Mouse (Mus musculus): ENCODE results near the gene Senp7. TPM values are rescaled to one million over a fixed set of nuclear protein-coding genes. Genes with fewer than 3 reads are reported as not detected.
"Not testable (repeated sequence)": the region's sequence is repeated elsewhere in the genome, so short reads cannot be mapped to it uniquely, and the experiment has no call there.

Senp7 gene
- polyA plus RNA-seq, 1 experiment from 2014 or later: 26.4 TPM

DNA sequence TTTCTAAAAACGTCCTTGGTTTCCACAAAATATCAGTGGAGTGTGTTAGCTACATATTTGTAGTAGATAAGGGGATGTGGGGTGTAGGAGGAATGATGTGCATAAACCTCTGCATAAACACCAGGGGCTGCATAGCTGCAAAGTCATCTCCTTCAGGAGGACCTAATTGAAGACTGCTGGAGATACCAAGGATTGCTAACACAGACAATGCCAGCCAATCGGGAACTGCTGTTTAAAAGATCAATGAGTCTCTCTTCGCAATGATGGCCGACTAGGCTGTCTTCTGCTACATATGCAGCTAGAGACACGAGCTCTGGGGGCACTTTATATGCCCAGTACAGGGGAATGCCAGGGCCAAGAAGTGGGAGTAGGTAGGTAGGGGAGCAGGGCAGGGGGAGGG, 74.4 kb downstream of the Senp7 start:
- Histone ChIP-seq H3K9ac (ENCODE audit: low read depth, low read length) (no peak overlapping the region), H3K27me3 (ENCODE audit: insufficient read depth, low read length) (no peaks in the 10 kb centered on the region), H3K4me3 (replicated peaks; ENCODE audit: low read depth, low read length) (no peak overlapping the region), H3K36me3 (ENCODE audit: insufficient read depth, low read length) (peaks cover 19% of the 10 kb centered on the region; the same call in 1 of the 2 replicates), H3K4me2 (ENCODE audit: low read length) (no peak overlapping the region), H3K9me3 (replicated peaks; ENCODE audit: low read length) (no peaks in the 10 kb centered on the region), H3K27ac (no peak overlapping the region), H3K4me1 (replicated peaks; ENCODE audit: insufficient read depth, low read length) (no peaks in the 10 kb centered on the region)
- no peak for DNase-seq (ENCODE audit: low spot score)
- no peak for TF ChIP-seq CTCF (IDR thresholded peaks at IDR 0.05; ENCODE audit: low read depth)
- 87% methylated on average over 5 of the region's 5 CpGs for WGBS
- ATAC-seq (replicated peaks; ENCODE audit: low FRiP score, low read depth): no peak

- H3K4me1 ChIP-seq (replicated peaks; ENCODE audit: insufficient read depth, low read length): no peaks in the 10 kb centered on the region
- H3K36me3 ChIP-seq (ENCODE audit: insufficient read depth, low read length): peaks cover 19% of the 10 kb centered on the region; the same call in 1 of the 2 replicates
- ATAC-seq (replicated peaks; ENCODE audit: low FRiP score, low read depth) (no peak), DNase-seq (ENCODE audit: low spot score) (no peak)
- H3K27me3 ChIP-seq (ENCODE audit: insufficient read depth, low read length): no peaks in the 10 kb centered on the region
- no peak overlapping the region for H3K4me2 ChIP-seq (ENCODE audit: low read length)
- H3K9me3 ChIP-seq (replicated peaks; ENCODE audit: low read length): no peaks in the 10 kb centered on the region
- H3K9ac ChIP-seq (ENCODE audit: low read depth, low read length): no peak overlapping the region
- 79% methylated on average over 3 of the region's 3 CpGs for WGBS
- no peak for TF ChIP-seq CTCF (IDR thresholded peaks at IDR 0.05; ENCODE audit: low read depth)
- no peak overlapping the region for H3K27ac ChIP-seq
- H3K4me3 ChIP-seq (replicated peaks; ENCODE audit: low read depth, low read length): no peak overlapping the region
Observed at GRCm38 (mm10) chr16:56124045-56124444, 75.9 kb downstream of the Senp7 start.

DNA sequence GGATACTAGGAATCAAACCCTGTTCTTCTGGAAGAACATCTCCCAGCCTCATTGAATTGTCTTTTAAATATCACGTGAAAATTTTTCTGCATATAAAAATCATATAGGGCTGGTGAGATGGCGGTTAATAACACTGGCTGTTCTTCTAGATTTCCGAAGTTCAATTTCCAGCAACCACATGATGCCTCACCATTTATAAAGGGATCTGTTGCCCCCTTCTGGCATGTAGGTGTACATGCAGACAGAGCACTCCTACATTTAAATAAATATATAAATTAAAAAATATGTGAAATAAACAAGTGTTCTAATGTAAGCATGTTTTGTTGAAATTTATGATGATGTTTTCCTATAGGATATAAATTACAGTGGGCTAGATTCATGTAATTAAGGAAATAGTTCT, 83.5 kb downstream of the Senp7 start:
- ATAC-seq (replicated peaks; ENCODE audit: low FRiP score, low read depth) (0 out of 2 replicates have a peak, but pooled peaks have one; percentile 33), DNase-seq (ENCODE audit: low spot score) (peak; percentile 81)
- Histone ChIP-seq H3K36me3 (ENCODE audit: insufficient read depth, low read length) (0 out of 2 replicates have a peak, but pooled peaks cover 6% of the 10 kb centered on the region), H3K9ac (ENCODE audit: low read depth, low read length) (no peak overlapping the region), H3K4me2 (ENCODE audit: low read length) (no peak overlapping the region), H3K9me3 (replicated peaks; ENCODE audit: low read length) (no peaks in the 10 kb centered on the region), H3K4me3 (replicated peaks; ENCODE audit: low read depth, low read length) (no peak overlapping the region), H3K27ac (no peak overlapping the region), H3K4me1 (replicated peaks; ENCODE audit: insufficient read depth, low read length) (no peaks in the 10 kb centered on the region), H3K27me3 (ENCODE audit: insufficient read depth, low read length) (no peaks in the 10 kb centered on the region)
- 43% methylated on average over 3 of the region's 3 CpGs for WGBS
- TF ChIP-seq CTCF (IDR thresholded peaks at IDR 0.05; ENCODE audit: low read depth): peak; percentile 75

DNA sequence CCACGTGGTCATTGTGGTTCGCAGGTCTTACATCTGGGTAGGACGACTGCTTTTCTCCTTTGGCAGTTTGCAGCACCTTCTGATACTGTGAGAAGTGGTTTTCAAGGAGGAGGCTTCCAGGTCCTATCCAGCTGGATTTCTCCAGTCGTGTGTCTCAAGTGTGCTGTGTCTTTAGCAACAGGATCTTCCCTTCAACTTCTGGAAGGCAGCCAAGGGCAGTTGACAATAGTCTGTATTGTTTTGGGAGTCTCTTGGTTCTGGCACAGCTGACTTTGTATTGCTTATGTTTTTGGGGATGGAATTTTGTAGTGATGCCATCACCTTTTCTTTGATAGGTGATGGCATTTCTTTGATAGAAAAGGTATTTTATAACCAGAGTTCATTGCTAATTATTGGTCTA, 86.0 kb downstream of the Senp7 start:
- no peak overlapping the region for H3K9ac ChIP-seq (ENCODE audit: low read depth, low read length)
- TF ChIP-seq CTCF (IDR thresholded peaks at IDR 0.05; ENCODE audit: low read depth): no peak
- peak; percentile 13 for DNase-seq (ENCODE audit: low spot score)
- H3K4me2 ChIP-seq (ENCODE audit: low read length): no peak overlapping the region
- no peak overlapping the region for H3K4me3 ChIP-seq (replicated peaks; ENCODE audit: low read depth, low read length)
- no peaks in the 10 kb centered on the region for H3K36me3 ChIP-seq (ENCODE audit: insufficient read depth, low read length)
- H3K9me3 ChIP-seq (replicated peaks; ENCODE audit: low read length): no peaks in the 10 kb centered on the region
- H3K4me1 ChIP-seq (replicated peaks; ENCODE audit: insufficient read depth, low read length): no peaks in the 10 kb centered on the region
- ATAC-seq (replicated peaks; ENCODE audit: low FRiP score, low read depth): no peak
- no peaks in the 10 kb centered on the region for H3K27me3 ChIP-seq (ENCODE audit: insufficient read depth, low read length)
- H3K27ac ChIP-seq: no peak overlapping the region
- WGBS: 52% methylated on average over 4 of the region's 4 CpGs

GRCm38 (mm10) chr16:56137672-56138071, 89.5 kb downstream of the Senp7 start:
- not testable (repeated sequence) for H3K9me3 ChIP-seq (replicated peaks; ENCODE audit: low read length); H3K4me1 ChIP-seq (replicated peaks; ENCODE audit: insufficient read depth, low read length); H3K4me3 ChIP-seq (replicated peaks; ENCODE audit: low read depth, low read length); H3K27me3 ChIP-seq (ENCODE audit: insufficient read depth, low read length); DNase-seq (ENCODE audit: low spot score); H3K36me3 ChIP-seq (ENCODE audit: insufficient read depth, low read length); H3K9ac ChIP-seq (ENCODE audit: low read depth, low read length); H3K4me2 ChIP-seq (ENCODE audit: low read length); H3K27ac ChIP-seq; ATAC-seq (replicated peaks; ENCODE audit: low FRiP score, low read depth)
- 93% methylated on average over 5 of the region's 5 CpGs for WGBS

GRCm38 (mm10) chr16:56139921-56140320, 91.8 kb downstream of the Senp7 start:
- H3K36me3 ChIP-seq (ENCODE audit: insufficient read depth, low read length): no peaks in the 10 kb centered on the region
- H3K4me2 ChIP-seq (ENCODE audit: low read length): no peak overlapping the region
- 86% methylated on average over 3 of the region's 3 CpGs for WGBS
- H3K9me3 ChIP-seq (replicated peaks; ENCODE audit: low read length): no peaks in the 10 kb centered on the region
- H3K27ac ChIP-seq: no peak overlapping the region
- no peak overlapping the region for H3K4me3 ChIP-seq (replicated peaks; ENCODE audit: low read depth, low read length)
- no peak overlapping the region for H3K9ac ChIP-seq (ENCODE audit: low read depth, low read length)
- DNase-seq (ENCODE audit: low spot score) (no peak), ATAC-seq (replicated peaks; ENCODE audit: low FRiP score, low read depth) (no peak)
- no peak for TF ChIP-seq CTCF (IDR thresholded peaks at IDR 0.05; ENCODE audit: low read depth)
- no peaks in the 10 kb centered on the region for H3K27me3 ChIP-seq (ENCODE audit: insufficient read depth, low read length)
- H3K4me1 ChIP-seq (replicated peaks; ENCODE audit: insufficient read depth, low read length): no peaks in the 10 kb centered on the region

- TF ChIP-seq CTCF (IDR thresholded peaks at IDR 0.05; ENCODE audit: low read depth): no peak
- 98% methylated on average over 17 of the region's 17 CpGs for WGBS
- DNase-seq (ENCODE audit: low spot score) (no peak), ATAC-seq (replicated peaks; ENCODE audit: low FRiP score, low read depth) (no peak)
- Histone ChIP-seq H3K9me3 (replicated peaks; ENCODE audit: low read length) (no peaks in the 10 kb centered on the region), H3K27me3 (ENCODE audit: insufficient read depth, low read length) (no peaks in the 10 kb centered on the region), H3K4me3 (replicated peaks; ENCODE audit: low read depth, low read length) (no peak overlapping the region), H3K9ac (ENCODE audit: low read depth, low read length) (no peak overlapping the region), H3K4me2 (ENCODE audit: low read length) (no peak overlapping the region), H3K27ac (no peak overlapping the region), H3K36me3 (ENCODE audit: insufficient read depth, low read length) (no peaks in the 10 kb centered on the region), H3K4me1 (replicated peaks; ENCODE audit: insufficient read depth, low read length) (no peaks in the 10 kb centered on the region)
Observed at GRCm38 (mm10) chr16:56144876-56145555, 96.9 kb downstream of the Senp7 start.

Data from kidney, postnatal 0 days (tissue).